Mouse (Mus musculus): ENCODE data around the gene Kif3b. TPM values are rescaled to one million over a fixed set of nuclear protein-coding genes. Genes with fewer than 3 reads are reported as not detected.
"Not testable (repeated sequence)": the region's sequence is repeated elsewhere in the genome, so short reads cannot be mapped to it uniquely, and the experiment has no call there.

Kif3b gene
- total RNA-seq, 1 experiment from 2014 or later: 22.5 TPM

DNA sequence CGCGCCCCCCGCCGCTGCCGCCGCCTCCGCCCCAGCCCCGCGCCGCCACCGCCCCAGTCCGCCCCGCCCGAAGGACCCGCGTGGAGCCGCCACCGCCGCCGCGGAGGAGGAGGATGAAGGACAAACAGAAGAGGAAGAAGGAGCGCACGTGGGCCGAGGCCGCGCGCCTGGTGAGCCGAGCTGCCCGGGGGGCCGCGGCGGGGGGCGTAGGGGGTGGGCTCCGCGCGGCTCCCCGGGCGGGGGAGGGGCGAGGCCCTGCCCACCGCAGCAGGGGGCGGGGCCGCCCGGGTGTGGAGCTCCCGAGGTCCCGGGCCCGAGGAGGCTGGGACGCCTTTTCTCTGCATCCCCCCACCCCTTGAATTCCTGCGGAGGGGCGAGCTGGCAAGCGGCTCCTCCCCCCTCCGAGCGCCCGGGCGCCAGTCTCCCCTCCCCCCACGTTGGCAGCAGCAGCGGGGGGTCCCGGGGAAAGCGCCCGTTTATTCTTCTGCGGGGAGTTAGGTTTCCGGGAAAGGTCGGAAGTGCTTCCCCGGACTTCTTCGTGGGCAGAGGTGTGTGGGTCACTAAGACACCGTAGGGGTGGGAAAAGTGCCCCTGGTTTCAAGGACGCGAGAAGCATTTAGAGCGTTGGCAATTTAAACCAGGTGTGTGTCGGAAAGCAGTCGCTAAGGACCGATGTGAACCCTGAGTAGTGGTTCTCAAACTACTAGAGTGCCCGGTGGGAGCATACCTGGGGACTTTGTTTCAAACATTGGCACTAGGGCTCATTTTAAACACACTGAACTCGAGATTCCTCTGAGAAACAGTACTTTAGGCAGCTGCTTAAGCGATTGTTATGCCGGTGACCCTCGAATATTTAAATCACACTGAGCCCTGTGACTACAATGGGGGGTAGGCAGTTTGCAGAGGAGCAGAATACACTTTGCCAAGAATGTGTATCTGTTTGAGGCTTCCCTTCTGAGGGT is 55.3 kb downstream of the Kif3b start:
- DNase-seq: peak; percentile 84

DNA sequence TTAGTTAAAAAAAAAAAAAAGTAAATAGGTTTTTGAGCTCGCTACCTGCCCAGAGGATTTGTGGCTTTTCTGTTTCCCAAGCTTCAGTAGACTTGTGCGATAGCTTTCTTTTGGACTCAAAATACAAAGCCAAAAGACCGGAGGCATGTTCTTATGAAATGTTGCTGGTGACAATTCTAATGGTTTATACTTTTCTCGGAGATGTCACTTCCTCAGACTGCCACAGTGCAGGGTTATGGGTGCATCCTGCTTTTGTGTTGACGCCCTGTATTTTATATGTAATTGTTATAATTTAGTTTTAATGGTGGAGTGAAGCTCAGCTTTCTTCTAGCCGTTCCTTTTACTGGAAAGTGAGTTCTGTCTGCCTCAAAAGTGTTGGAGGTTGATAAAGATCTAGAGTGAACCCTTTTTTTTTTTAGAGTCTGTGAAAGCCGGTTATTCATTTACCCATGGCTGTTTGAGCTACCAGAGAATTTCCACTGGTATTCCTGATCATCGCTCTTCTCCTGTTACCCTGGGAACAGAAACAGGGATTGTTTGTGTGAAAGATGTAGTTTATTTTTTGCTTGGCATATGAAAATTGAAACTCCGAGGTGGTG is 56.1 kb downstream of the Kif3b start:
- no peak for DNase-seq

DNA sequence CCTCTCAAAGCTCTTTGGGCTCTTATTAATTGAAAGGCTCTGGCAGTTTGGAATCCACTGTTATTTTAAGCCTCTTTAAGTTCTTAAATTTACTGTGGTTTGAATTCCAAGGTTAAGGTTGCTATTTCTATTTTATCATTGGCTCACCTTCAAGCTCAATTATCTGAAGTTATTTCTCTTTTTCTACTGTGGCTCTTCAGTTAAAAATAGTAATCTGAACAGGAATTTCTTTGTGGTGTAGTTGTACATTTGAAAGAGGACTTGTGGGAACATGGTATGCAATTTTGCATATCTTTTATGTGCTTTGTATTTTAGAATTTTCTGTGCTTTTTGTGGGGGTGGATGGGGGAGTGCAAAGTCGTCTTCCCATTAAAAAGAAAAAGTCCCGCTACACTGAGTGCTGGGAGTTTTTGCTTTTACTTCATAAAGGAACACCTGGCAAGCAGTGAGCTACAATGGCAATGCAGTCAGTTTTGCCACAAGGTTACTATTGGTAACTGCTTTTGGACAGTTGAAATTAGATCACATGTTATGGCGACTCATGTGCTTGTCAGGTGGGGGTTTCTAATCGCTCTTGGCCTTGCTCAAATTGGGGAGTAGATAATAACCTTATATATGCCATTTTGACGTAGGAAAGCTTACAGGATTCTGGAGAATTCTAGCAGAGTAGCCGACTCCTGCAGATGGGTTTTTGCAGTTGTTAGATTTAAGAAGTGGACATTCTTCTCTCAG is 57.1 kb downstream of the Kif3b start:
- DNase-seq: no peak

DNA sequence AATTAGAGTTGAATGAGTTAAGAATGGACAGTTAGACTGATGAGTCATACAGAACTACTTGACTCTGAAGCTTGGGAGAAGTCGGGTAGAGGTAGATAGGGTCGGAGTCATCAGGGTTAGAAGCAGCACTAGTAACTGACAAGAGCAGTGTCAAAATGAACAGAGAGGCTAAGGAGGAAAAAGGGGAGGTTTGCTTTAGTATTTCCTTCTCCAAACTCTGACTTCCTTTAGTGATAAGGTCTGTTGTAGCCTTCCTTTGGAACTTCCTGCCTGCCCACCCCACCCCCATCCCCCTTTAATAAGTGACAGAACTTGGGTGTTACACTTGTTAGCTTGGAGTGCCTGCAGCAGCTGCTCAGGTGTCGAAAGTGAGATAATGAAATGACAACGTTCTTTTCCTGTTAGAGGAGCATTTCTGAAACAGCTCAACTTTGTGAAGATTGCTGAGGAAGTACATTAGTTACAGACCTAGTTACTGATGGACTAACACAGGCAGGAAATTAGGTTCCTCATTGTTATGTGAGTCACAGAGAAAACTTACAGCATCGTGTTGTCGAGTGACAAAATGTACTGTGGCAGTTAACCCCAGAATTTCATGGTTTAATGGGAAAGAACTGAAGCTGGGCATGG is 59.5 kb downstream of the Kif3b start:
- no peak for DNase-seq

DNA sequence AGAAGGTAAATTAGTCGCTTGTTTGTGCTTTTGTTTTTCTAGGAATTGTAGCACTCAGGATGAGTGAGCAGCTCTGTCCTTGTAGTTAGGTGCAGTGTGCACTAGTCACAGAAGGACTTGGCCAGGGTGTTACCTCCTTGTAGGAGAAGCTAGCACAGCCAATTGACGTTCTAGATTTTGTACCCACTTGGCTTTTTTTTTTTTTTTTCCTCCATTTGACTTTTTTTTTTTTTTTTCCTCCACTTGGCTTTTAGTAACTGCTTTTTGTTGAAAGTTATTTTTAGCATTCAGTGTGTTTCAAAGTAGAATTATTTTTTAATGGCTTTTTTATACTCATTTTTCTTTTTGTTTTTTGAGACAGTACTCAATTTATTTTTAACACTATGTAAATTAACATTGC is 63.4 kb downstream of the Kif3b start:
- DNase-seq: no peak

DNA sequence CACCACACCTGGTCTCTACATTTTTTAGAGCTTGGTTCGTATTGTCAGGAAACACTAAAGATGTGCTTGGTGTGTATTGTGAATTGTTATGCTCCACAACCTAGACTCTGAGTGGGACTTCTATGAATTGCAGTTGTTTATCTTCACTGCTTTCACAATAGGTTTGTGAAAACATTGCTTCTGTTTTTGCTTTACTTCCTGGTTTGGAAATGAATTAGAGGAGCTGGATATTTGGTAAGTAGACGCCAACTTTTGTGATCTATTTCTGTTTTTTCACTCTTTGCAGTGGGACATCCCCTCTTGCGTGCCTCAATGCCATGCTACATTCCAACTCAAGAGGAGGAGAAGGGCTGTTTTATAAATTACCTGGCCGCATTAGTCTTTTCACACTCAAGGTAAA is 65.6 kb downstream of the Kif3b start:
- DNase-seq: no peak

DNA sequence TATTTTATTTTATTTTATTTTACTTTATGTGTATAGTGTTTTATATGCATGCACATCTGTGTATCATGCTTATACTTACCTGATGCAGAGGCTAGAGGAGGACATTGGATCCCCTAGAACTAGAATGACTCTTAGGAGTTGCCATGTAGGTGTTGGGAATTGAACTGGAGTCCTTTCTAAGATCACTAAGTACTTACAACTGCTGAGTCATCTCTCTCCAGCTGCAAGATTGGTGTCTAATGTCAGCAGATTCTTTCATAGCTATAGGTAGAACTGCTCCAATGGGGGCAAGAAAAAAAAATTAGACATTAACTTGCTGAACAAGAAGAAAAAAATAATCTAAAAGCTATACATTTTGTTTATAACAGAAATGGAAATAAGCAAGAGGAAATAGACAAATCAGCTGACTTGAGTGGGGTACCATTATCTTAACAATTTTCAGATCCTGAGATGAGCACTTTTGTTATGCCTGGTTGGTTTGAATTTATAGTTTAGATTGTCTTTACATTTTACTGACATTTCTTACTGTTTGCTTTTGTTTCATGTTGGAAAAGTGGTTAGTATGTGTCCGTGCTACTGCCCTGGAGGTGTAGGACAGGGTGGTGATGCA is 70.0 kb downstream of the Kif3b start:
- DNase-seq: no peak

DNA sequence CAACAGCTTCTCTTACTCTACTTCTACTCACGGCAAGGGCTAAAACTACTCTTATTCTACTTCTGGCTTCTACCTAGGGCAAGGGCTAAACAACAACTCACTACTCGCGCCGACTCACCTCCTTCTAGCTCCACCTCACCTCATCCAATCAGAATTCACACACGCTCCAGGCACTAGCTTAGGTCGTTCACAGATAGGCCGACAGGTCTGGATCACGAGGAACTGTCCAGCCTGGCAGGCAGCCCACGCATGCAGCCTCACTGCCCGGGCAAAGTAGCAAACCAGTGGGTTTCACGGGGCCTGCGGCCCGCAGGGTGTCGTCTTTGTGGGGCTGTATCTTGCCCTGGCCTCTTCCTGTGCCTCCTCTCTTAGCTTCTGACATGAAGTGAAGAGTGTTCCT is 73.3 kb downstream of the Kif3b start:
- not testable (repeated sequence) for DNase-seq

DNA sequence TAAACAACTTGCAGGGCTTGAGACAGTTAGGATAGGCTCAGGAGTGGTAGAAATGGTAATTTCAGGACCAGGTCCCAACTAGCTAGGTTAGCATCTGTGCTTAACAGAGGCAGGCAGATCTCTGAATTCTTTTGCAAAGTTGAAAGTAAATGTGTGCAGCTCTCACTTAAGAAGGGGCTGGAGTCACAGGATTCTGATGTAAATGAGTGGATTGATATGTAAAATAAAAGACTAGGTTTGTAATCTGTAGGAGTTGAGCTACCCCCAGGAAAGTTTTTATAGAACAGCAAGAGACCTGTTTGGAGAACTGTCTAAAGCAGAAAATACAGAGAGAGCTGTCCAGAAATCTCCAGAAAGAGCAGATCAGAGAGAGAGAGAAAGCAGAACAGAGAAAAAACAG is 79.7 kb downstream of the Kif3b start:
- DNase-seq: no peak

DNA sequence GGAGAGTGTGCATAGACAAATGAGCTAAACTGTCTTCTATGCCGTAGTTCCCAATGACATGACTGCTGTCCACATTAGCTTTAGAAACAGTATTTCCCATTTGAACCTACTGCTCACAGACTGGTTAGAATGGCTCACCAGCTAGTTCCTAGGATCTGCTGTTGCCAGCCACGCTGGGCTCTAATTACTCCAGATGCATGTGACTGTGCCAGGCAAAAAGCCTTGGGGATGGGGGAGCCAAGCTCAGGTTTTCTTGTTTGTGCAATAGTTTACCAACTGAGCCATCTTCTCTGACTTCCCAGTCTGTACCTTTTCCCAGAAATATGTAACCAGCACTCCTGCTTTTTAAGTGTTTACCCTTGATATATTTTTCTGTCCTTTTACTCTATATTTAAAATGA is 84.2 kb downstream of the Kif3b start:
- DNase-seq: peak; percentile 32

DNA sequence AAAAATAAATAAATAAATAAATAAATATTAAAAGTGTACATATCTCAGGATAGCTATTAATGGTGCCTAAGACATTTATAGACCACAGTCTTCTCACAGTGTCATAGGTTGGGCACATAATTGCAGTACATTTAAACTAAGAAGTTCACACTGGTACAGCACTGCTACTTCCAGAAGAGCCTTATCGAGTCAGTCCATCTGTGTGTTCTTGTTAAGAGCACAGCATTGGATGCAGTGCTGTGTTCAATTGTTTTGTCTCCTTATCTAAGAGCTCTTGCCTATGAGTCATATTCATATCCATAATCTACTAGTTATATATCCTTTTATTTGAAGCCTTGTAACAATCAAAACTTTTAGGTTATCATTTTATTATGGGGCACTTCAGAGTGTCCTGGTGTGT is 89.3 kb downstream of the Kif3b start:
- no peak for DNase-seq

Other genes with a start within 250 kb of the Kif3b start
- gene Ccm2l, start 225.5 kb upstream of the Kif3b start, total RNA-seq (2021): 15.3 and 21.3 TPM in 2 replicates
- 2.0 and 2.9 TPM in 2 replicates for gene Hck, start 182.9 kb upstream of the Kif3b start, total RNA-seq (2021)
- gene Tm9sf4, start 130.1 kb upstream of the Kif3b start, total RNA-seq (2021): 96.0 and 104 TPM in 2 replicates
- 3.2 and 4.7 TPM in 2 replicates for gene Tspyl3, start 66.0 kb upstream of the Kif3b start, total RNA-seq (2021)
- 9.3 and 10.6 TPM in 2 replicates for gene Plagl2, start 50.0 kb upstream of the Kif3b start, total RNA-seq (2021)
- 29.4 and 32.2 TPM in 2 replicates for gene Pofut1, start 49.9 kb upstream of the Kif3b start, total RNA-seq (2021)
- gene Asxl1, start 54.4 kb downstream of the Kif3b start, total RNA-seq (2021): 24.8 and 29.8 TPM in 2 replicates
- not detected in 2 replicates for gene 4930404H24Rik, start 201.4 kb downstream of the Kif3b start, total RNA-seq (2021)
- 15.6 and 16.0 TPM in 2 replicates for gene Nol4l, start 238.6 kb downstream of the Kif3b start, total RNA-seq (2021)

All from adrenal gland, postnatal 14 days (tissue).